Mouse (Mus musculus) bone marrow, adult 2 months (tissue): Measurements from ENCODE around the gene Olfr1417. TPM values are rescaled to one million over a fixed set of nuclear protein-coding genes. Genes with fewer than 3 reads are reported as not detected.
"Not testable (repeated sequence)": the region's sequence is repeated elsewhere in the genome, so short reads cannot be mapped to it uniquely, and the experiment has no call there.

Experiments used
- H3K27ac ChIP-seq: fragments of 200-500 bp; 2 replicates; pipeline ENCODE4 v1.5.1; 2012; ENCODE audit warnings: low read depth, mild to moderate bottlenecking, control low read depth, inconsistent platforms, low read length; ENCODE audit not compliant: control insufficient read depth, poor library complexity, insufficient read depth
- H3K4me1 ChIP-seq: fragments of 200-500 bp; 2 replicates; pipeline ENCODE4 v1.6.1; 2011; ENCODE audit warnings: low read length; ENCODE audit not compliant: control insufficient read depth, insufficient read depth
- H3K4me3 ChIP-seq: fragments of 200-500 bp; replicated peaks from 2 replicates; pipeline ENCODE3; 2011; ENCODE audit warnings: mild to moderate bottlenecking, low read depth, low read length, control low read depth; ENCODE audit not compliant: control insufficient read depth
- CTCF ChIP-seq: fragments of 200-500 bp; IDR thresholded peaks from 2 replicates; pipeline ENCODE4 v1.5.1; 2011; ENCODE audit warnings: low read length, control low read depth; ENCODE audit not compliant: control insufficient read depth, insufficient read depth
- POLR2A ChIP-seq: fragments of 200-500 bp; IDR thresholded peaks from 2 replicates; pipeline ENCODE4 v1.6.1; 2011; ENCODE audit warnings: low read depth, mild to moderate bottlenecking, control low read depth, low read length, borderline replicate concordance; ENCODE audit not compliant: control insufficient read depth
- WGBS: fragments of 180-500 bp; shearing (Covaris S2); methylation state at CpG from one replicate; pipeline ENCODE4 v1.1.7; 2018; 5-methylcytosine and 5-hydroxymethylcytosine counted together
- polyA plus RNA-seq: library from polyadenylated mRNA; stranded (reverse); fragments of >200 nt; gene quantifications from 2 replicates; pipeline ENCODE4 v1.2.4, GENCODE M21; 2011; ENCODE audit warnings: low replicate concordance; ENCODE audit not compliant: missing spikeins, insufficient read depth, insufficient read length

Gene Olfr1417
- polyA plus RNA-seq: not detected in 2 replicates

- no peaks in the 10 kb centered on the region for H3K4me1 ChIP-seq
- 79% methylated on average over 4 of the region's 4 CpGs for WGBS
- H3K4me3 ChIP-seq: no peak within 1 kb of the TSS
- TF ChIP-seq POLR2A (no peak), CTCF (no peak)
- H3K27ac ChIP-seq: no peak within 1 kb of the TSS
Observed at GRCm38 (mm10) chr19:11839119-11839518, at the start of gene Olfr1417. Gene Olfr1417, minus strand, starts transcription at chr19:11839219.

GRCm38 (mm10) chr19:11886265-11886664, 47.2 kb upstream of the Olfr1417 start, which contains the start of gene Olfr1420:
Gene Olfr1420, plus strand, starts transcription at chr19:11886565.
- Histone ChIP-seq H3K27ac (no peak within 1 kb of the TSS), H3K4me3 (no peak within 1 kb of the TSS), H3K4me1 (no peaks in the 10 kb centered on the region)
- TF ChIP-seq CTCF: no peak
- TF ChIP-seq POLR2A: no peak
- 40% methylated on average over 1 of the region's 1 CpGs for WGBS

- H3K4me1 ChIP-seq, H3K4me3 ChIP-seq, H3K27ac ChIP-seq: not testable (repeated sequence)
- WGBS: 74% methylated on average over 22 of the region's 22 CpGs
Observed at GRCm38 (mm10) chr19:11878404-11878803, 39.4 kb upstream of the Olfr1417 start.

- 26% methylated on average over 1 of the region's 1 CpGs for WGBS
Observed at GRCm38 (mm10) chr19:11875006-11875405, 36.0 kb upstream of the Olfr1417 start, which contains the start of gene Olfr1419. Gene Olfr1419, minus strand, starts transcription at chr19:11875106.

GRCm38 (mm10) chr19:11867837-11868236, 28.8 kb upstream of the Olfr1417 start:
- no peak for TF ChIP-seq POLR2A
- TF ChIP-seq CTCF: no peak
- H3K4me3 ChIP-seq: no peak overlapping the region
- no peaks in the 10 kb centered on the region for H3K4me1 ChIP-seq
- WGBS: 77% methylated on average over 2 of the region's 2 CpGs
- H3K27ac ChIP-seq: no peak overlapping the region

More at GRCm38 (mm10) chr19:11875006-11875405, 36.0 kb upstream of the Olfr1417 start, which contains the start of gene Olfr1419:
- Histone ChIP-seq H3K4me1 (no peaks in the 10 kb centered on the region), H3K4me3 (no peak within 1 kb of the TSS), H3K27ac (no peak within 1 kb of the TSS)
- no peak for TF ChIP-seq POLR2A
- no peak for TF ChIP-seq CTCF

GRCm38 (mm10) chr19:11860966-11861365, 21.9 kb upstream of the Olfr1417 start, which contains the start of gene Olfr1418:
Gene Olfr1418, minus strand, starts transcription at chr19:11861066.
- WGBS: 83% methylated on average over 1 of the region's 1 CpGs
- TF ChIP-seq CTCF (no peak), POLR2A (no peak)
- no peak within 1 kb of the TSS for H3K27ac ChIP-seq
- no peak within 1 kb of the TSS for H3K4me3 ChIP-seq
- no peaks in the 10 kb centered on the region for H3K4me1 ChIP-seq

GRCm38 (mm10) chr19:11856506-11856905, 17.5 kb upstream of the Olfr1417 start:
- no peak overlapping the region for H3K27ac ChIP-seq
- no peak overlapping the region for H3K4me3 ChIP-seq
- WGBS: 80% methylated on average over 6 of the region's 6 CpGs
- TF ChIP-seq CTCF (no peak), POLR2A (no peak)
- H3K4me1 ChIP-seq: no peaks in the 10 kb centered on the region

GRCm38 (mm10) chr19:11854821-11855220, 15.8 kb upstream of the Olfr1417 start:
- WGBS: 83% methylated on average over 2 of the region's 2 CpGs
- TF ChIP-seq CTCF (no peak), POLR2A (no peak)
- Histone ChIP-seq H3K4me3 (no peak overlapping the region), H3K4me1 (no peaks in the 10 kb centered on the region), H3K27ac (no peak overlapping the region)

- Histone ChIP-seq H3K4me3 (no peak overlapping the region), H3K27ac (no peak overlapping the region), H3K4me1 (no peaks in the 10 kb centered on the region)
- 15% methylated on average over 4 of the region's 4 CpGs for WGBS
- TF ChIP-seq POLR2A: no peak
- no peak for TF ChIP-seq CTCF
Observed at GRCm38 (mm10) chr19:11852652-11853051, 13.6 kb upstream of the Olfr1417 start.
